Mouse (Mus musculus) forebrain, embryonic 12.5 days (tissue): ENCODE results near the gene Thada. TPM values are rescaled to one million over a fixed set of nuclear protein-coding genes. Genes with fewer than 3 reads are reported as not detected.
"Not testable (repeated sequence)": the region's sequence is repeated elsewhere in the genome, so short reads cannot be mapped to it uniquely, and the experiment has no call there.

Experiments
- ATAC-seq: fragments of 200-750 bp; cut with Nextera tagmentation; 2 replicates; pipeline ENCODE4 v1.8.0; 2017; ENCODE audit warnings: moderate TSS enrichment; ENCODE audit not compliant: low FRiP score
- H3K27ac ChIP-seq: fragments of 300-500 bp; sonication (generic); 2 replicates; pipeline ENCODE4 v1.5.1; 2016; ENCODE audit warnings: mild to moderate bottlenecking
- H3K27me3 ChIP-seq: fragments of 300-500 bp; sonication (generic); 2 replicates; pipeline ENCODE4 v1.6.1; 2016; ENCODE audit warnings: mild to moderate bottlenecking
- H3K36me3 ChIP-seq: fragments of 300-500 bp; sonication (generic); replicated peaks from 2 replicates; pipeline ENCODE4 v1.6.1; 2016; ENCODE audit warnings: mild to moderate bottlenecking
- H3K4me1 ChIP-seq: fragments of 300-500 bp; sonication (generic); 2 replicates; pipeline ENCODE4 v1.6.1; 2016
- H3K4me2 ChIP-seq: fragments of 300-500 bp; sonication (generic); 2 replicates; pipeline ENCODE4 v1.6.1; 2016; ENCODE audit warnings: mild to moderate bottlenecking, moderate library complexity
- H3K4me3 ChIP-seq: fragments of 300-500 bp; sonication (generic); replicated peaks from 2 replicates; pipeline ENCODE4 v1.5.1; 2016; ENCODE audit warnings: mild to moderate bottlenecking
- H3K9ac ChIP-seq: fragments of 300-500 bp; sonication (generic); 2 replicates; pipeline ENCODE4 v1.6.1; 2016; ENCODE audit warnings: mild to moderate bottlenecking
- H3K9me3 ChIP-seq: fragments of 300-500 bp; sonication (generic); 2 replicates; pipeline ENCODE4 v1.6.1; 2016
- WGBS: fragments of 180-500 bp; shearing (Covaris S2); methylation state at CpG from one replicate; pipeline ENCODE4 v1.1.7; 2016; 5-methylcytosine and 5-hydroxymethylcytosine counted together
- polyA plus RNA-seq: library from polyadenylated mRNA; unstranded; fragments of >200 nt; fragmentation: Nextera tagmentation; extraction: Ambion mirVana; gene quantifications from 2 replicates; pipeline ENCODE4 v1.2.1, GENCODE M21; 2016

Gene Thada
- polyA plus RNA-seq, 1 experiment from 2014 or later, result 11.8 TPM

DNA sequence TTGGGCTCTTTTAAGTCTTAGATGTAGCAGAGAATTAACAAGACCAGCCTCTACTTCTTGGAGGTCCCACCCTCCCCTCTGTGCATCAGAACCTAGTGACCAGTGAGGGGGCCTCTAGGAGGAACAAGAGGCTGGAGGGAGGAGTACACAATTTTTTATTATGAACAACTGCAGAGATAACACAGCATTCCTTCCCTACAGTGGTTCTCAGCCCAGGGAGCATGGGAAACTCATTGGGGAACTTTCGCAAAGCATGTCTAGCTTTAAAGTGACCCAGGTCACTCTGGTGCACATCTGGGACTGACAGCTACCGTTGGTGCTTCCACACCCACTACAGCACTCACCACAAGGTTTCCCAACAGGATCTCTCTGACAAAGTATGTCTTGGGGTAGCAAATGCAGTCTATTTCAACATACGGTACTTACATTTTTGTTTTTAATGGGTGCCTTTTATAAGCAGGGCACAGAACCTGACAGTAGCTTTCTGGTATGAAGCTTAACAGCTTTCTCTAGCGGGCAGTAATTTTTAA, 230.5 kb downstream of the Thada start:
- no peak overlapping the region for H3K27ac ChIP-seq
- ATAC-seq, result no peak
- H3K4me3 ChIP-seq, result no peak overlapping the region
- WGBS, result 89% methylated on average over 4 of the region's 4 CpGs
- H3K9me3 ChIP-seq, result no peaks in the 10 kb centered on the region
- H3K36me3 ChIP-seq, result no peaks in the 10 kb centered on the region; the same call in 1 of the 2 replicates
- no peak overlapping the region for H3K4me2 ChIP-seq
- no peaks in the 10 kb centered on the region for H3K27me3 ChIP-seq
- no peak overlapping the region for H3K9ac ChIP-seq
- H3K4me1 ChIP-seq, result no peaks in the 10 kb centered on the region

DNA sequence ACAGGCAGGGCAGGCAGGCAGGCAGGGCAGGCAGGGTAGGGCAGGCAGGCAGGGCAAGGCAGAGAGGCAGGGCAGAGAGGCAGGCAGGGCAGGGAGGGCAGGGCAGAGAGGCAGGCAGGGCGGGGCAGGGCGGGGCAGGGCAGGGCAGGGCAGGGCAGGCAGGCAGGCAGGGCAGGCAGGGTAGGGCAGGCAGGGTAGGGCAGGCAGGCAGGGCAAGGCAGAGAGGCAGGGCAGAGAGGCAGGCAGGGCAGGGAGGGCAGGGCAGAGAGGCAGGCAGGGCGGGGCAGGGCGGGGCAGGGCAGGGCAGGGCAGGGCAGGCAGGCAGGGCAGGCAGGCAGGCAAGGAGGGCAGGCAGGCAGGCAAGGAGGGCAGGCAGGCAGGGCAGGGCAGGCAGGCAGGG, 231.2 kb downstream of the Thada start:
- H3K9ac ChIP-seq, H3K4me1 ChIP-seq, ATAC-seq, H3K4me3 ChIP-seq, H3K27me3 ChIP-seq, H3K27ac ChIP-seq, H3K36me3 ChIP-seq, H3K9me3 ChIP-seq, H3K4me2 ChIP-seq: not testable (repeated sequence)
- WGBS, result 100% methylated on average over 2 of the region's 4 CpGs

DNA sequence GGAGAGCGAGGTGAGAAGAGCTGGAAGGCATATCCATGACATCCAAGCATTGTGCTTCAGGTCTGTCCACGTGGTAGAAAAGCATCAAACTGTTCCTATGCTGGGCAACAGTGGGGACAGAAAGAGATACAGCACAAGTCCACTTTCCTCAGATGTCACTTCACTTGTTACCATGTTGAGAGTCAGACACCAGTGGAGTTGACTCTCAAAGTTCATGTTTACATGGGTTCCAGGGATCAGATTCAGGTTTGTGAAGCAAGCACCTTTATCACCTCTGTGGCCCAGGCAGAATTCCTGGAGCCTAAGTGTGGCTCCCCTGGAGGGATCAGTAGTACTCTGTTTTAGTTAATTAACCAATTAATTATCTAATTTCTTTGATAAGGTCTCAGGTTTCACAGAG, 232.2 kb downstream of the Thada start:
- Histone ChIP-seq H3K4me3 (no peak overlapping the region), H3K36me3 (peaks cover 7% of the 10 kb centered on the region), H3K27me3 (no peaks in the 10 kb centered on the region), H3K4me1 (no peaks in the 10 kb centered on the region), H3K9me3 (no peaks in the 10 kb centered on the region), H3K9ac (no peak overlapping the region), H3K27ac (no peak overlapping the region), H3K4me2 (no peak overlapping the region)
- ATAC-seq, result no peak
- WGBS, result 94% methylated on average over 2 of the region's 2 CpGs

DNA sequence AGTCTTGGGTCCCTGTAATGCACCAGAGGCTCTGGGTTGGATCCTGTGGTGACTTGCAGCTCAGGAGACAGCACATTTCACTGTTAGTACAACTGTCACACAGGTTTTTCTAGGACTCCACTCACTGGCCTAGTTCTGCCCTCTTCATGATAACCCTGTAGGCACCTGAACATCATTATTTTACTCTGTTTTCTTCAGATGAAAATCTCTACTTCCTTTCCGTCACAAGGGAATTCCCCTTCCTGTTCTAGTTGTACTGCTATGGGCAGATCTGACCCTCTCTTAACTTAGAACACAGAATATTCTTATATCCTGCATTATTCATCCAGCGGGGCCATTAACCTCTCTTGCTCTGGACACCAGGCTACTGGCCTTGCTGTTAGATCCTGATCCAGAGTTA, 234.6 kb downstream of the Thada start:
- Histone ChIP-seq H3K4me2 (no peak overlapping the region), H3K27ac (no peak overlapping the region), H3K4me1 (no peaks in the 10 kb centered on the region), H3K27me3 (no peaks in the 10 kb centered on the region), H3K9me3 (no peaks in the 10 kb centered on the region), H3K4me3 (no peak overlapping the region), H3K9ac (no peak overlapping the region), H3K36me3 (peaks cover 21% of the 10 kb centered on the region)
- ATAC-seq, result no peak
- 94% methylated on average over 2 of the region's 2 CpGs for WGBS

DNA sequence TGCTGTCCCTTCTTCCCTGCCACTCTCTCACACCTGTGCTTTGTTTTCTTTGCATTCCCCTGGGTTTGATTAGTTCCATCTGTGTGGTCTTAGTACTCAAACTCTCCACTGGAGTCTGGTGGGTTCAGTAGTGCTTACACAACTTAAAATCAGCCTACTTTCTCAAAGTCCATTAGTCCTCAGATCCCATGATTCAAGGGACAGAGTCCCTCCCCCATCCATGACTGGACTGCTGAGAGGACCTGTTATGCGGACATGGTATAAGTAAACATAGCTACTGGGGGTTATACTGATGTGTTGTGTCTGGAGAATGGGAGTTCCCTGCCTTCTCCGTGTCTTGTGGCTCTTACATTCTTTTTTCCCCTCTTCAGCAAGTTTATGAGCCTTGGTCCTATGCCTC, 237.8 kb downstream of the Thada start:
- H3K36me3 ChIP-seq, result peaks cover 28% of the 10 kb centered on the region
- H3K4me1 ChIP-seq, result no peaks in the 10 kb centered on the region
- H3K27me3 ChIP-seq, result no peaks in the 10 kb centered on the region
- no peak overlapping the region for H3K9ac ChIP-seq
- 93% methylated on average over 2 of the region's 2 CpGs for WGBS
- H3K4me2 ChIP-seq, result no peak overlapping the region
- no peak overlapping the region for H3K27ac ChIP-seq
- ATAC-seq, result no peak
- no peaks in the 10 kb centered on the region for H3K9me3 ChIP-seq
- no peak overlapping the region for H3K4me3 ChIP-seq

DNA sequence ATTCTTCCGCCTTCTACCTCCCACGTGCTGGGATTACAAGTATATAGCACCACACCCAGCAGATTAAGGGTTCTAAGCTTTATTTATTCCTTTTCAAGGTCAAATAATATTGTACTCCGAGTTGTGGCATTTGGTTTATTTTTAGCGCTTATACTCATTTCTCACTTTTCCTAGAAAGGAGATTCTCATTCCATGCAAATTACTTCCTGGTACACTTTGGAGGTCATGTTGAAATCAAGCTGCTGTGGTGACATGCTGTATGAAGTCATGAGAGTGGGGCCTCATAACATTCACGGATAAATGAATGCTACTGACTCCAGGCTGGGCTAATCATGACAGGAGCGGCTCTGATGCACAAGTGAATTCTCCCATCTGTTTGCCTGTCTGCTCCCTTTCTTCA, 239.3 kb downstream of the Thada start:
- Histone ChIP-seq H3K4me1 (no peaks in the 10 kb centered on the region), H3K27ac (no peak overlapping the region), H3K9me3 (no peaks in the 10 kb centered on the region), H3K4me2 (no peak overlapping the region), H3K36me3 (peaks cover 36% of the 10 kb centered on the region), H3K9ac (no peak overlapping the region), H3K4me3 (no peak overlapping the region), H3K27me3 (no peaks in the 10 kb centered on the region)
- WGBS, result 82% methylated on average over 6 of the region's 6 CpGs
- no peak for ATAC-seq

DNA sequence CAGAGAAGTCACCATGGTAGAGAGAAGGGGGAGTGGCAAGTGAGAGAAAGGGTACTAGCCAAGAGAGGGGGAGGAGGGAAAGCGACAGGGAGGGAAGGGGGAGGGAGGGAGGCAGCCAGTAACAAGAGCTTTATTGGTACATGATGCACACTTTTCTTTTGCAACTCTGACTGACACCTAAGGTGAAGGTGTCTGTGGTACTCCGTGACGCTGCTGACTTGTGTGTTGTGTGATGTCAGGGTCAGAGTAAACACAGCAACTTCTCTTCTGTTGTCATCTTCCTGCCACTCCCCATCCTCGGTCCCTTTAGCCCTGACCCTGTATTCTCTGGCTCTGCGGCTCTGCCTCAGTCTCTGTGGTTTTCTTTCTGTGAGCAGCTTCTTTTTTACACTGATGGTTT, 239.8 kb downstream of the Thada start:
- Histone ChIP-seq H3K36me3 (peaks cover 40% of the 10 kb centered on the region), H3K9ac (no peak overlapping the region), H3K27me3 (no peaks in the 10 kb centered on the region), H3K27ac (no peak overlapping the region), H3K4me3 (no peak overlapping the region), H3K4me1 (no peaks in the 10 kb centered on the region), H3K9me3 (no peaks in the 10 kb centered on the region), H3K4me2 (no peak overlapping the region)
- ATAC-seq, result no peak
- 60% methylated on average over 5 of the region's 5 CpGs for WGBS

DNA sequence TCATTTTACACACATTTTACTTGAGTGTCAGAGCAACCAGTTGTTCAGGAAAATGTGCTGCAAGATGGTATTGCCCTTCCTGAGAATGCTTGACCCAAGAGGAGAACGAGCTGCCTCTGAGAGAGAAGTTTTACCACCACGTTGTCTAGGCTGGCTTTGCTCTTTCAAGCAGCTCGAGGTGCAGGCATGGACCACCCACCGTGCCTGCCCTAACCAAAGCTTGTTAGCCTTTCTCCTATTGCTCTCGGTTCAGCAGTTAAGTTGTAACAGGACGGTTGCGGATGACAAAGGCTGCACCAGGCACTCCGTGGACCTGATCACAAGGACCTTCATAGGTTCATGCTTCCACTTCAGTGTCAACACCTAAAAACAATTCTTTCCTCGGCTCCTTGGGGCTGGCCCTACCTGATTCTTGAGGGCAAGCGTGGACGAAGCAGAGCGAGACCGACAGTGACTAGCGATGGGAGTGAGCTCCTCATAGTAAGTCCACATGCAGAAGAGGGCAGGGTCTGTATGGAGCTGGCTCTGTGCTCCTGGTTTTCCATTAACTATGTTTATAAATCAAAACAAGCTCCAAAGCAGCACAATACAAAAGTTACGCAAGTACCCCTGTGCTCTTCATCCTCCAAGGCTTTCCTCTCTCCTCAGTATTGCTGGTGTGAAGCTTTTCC, 241.7 kb downstream of the Thada start:
- WGBS, result 64% methylated on average over 15 of the region's 15 CpGs
- no peak overlapping the region for H3K4me3 ChIP-seq
- no peak overlapping the region for H3K9ac ChIP-seq
- H3K4me1 ChIP-seq, result no peaks in the 10 kb centered on the region
- H3K4me2 ChIP-seq, result no peak overlapping the region
- no peak overlapping the region for H3K27ac ChIP-seq
- no peaks in the 10 kb centered on the region for H3K9me3 ChIP-seq
- ATAC-seq, result no peak
- H3K36me3 ChIP-seq, result peaks cover 54% of the 10 kb centered on the region
- no peaks in the 10 kb centered on the region for H3K27me3 ChIP-seq

DNA sequence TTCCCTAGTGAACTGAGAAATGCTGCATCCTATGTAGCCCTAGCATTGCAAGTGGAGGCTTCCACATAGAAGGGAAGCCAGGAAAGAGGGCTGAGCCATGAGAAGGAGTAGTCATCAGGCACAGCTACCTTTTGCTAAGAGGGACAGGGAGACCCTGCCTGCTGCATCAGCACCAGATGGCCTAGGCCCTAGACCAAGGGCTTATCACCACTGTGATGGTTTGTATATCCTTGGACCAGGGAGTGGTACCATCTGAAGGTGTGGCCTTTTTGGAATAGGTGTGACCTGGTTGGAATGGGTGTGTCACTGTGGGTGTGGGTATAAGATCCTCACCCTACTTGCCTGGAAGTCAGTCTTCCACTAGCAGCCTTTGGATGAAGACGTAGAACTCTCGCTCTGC, 247.2 kb downstream of the Thada start:
- H3K36me3 ChIP-seq, result peaks cover 37% of the 10 kb centered on the region
- not testable (repeated sequence) for ATAC-seq, H3K9me3 ChIP-seq, H3K4me2 ChIP-seq, H3K4me1 ChIP-seq, H3K9ac ChIP-seq, H3K27ac ChIP-seq, H3K27me3 ChIP-seq, H3K4me3 ChIP-seq
- WGBS, result 97% methylated on average over 2 of the region's 2 CpGs

DNA sequence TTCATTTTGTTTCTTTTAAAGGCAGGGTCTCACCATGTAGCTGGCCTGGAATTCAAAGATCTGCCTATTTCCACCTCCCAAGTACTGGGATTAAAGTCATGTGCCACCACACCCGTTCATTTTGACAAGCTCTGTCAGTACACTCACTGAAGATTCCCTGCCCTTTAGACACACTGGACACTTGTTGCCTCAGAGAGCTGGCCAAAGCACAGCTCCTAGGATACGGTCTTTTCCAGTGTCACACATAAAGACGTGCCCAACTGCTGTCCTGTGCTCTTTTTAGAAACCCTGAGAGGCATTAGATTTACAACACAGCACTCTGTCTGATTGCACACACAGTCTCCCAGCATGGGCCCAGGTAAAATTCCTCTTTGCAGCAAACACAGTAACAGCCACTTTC, 248.3 kb downstream of the Thada start:
- ATAC-seq, result no peak

DNA sequence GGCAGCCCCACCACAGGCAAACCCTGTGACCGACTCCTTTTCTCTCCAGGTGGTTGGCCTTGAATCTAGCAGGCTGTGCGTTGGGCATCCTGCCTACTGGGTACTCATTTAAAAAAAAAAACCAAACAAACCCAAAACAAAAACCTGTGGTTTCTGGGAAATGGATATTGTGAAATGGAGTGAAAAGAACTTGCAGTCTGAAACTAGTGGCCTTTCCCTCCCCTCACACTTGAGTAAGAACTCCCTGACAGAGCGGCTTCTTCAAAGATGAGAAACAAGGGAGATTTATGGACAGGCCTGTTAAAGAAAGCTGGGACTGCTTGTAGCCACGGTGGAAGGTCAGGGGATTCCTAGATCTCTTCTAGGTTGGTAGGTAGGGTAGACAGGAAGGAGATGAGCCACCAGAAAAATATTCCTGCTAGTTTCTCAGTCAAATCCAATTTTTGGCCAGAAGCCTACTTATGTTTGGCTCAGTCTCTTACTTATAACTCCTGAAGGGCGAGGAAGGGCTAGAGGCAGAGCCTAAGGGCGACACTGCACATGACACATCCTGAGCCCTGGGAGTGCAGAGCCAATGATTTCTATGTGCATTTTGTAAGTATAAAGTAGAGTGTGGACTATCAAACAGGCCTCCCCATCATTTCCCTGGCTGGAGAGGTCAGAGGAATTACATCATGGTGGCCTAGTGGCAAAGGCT, 250.6 kb downstream of the Thada start:
- no peak overlapping the region for H3K4me2 ChIP-seq
- 90% methylated on average over 6 of the region's 6 CpGs for WGBS

More for the DNA sequence above, 248.3 kb downstream of the Thada start:
- Histone ChIP-seq H3K36me3 (peaks cover 37% of the 10 kb centered on the region), H3K9me3 (no peaks in the 10 kb centered on the region), H3K4me2 (no peak overlapping the region), H3K27ac (no peak overlapping the region), H3K4me3 (no peak overlapping the region), H3K4me1 (no peaks in the 10 kb centered on the region), H3K9ac (no peak overlapping the region), H3K27me3 (no peaks in the 10 kb centered on the region)
- 82% methylated on average over 3 of the region's 3 CpGs for WGBS

DNA sequence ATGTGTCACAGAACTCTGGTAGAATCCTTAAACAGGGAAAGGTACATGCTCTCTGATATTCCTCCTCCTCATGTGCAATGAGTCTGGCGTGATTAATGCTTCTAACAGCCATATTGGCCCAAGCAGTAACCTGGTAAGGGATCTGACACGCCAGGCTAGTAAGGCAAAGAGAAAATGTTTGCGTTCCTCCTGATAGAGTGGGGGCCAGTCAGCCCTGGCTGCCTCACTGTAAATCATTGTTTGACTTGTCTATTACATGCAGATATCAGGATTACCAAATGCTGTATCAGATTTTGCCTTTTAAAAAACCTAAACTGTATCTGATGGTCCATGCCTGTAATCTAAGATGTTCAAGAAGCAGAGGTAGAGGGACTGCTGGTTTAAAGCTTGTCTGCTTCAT, 252.5 kb downstream of the Thada start:
- WGBS, result 88% methylated on average over 3 of the region's 3 CpGs
- Histone ChIP-seq H3K9me3 (no peaks in the 10 kb centered on the region), H3K27ac (no peak overlapping the region), H3K4me3 (no peak overlapping the region), H3K4me2 (no peak overlapping the region), H3K36me3 (peaks cover 3% of the 10 kb centered on the region; the same call in 1 of the 2 replicates), H3K4me1 (no peaks in the 10 kb centered on the region), H3K9ac (no peak overlapping the region), H3K27me3 (no peaks in the 10 kb centered on the region)
- ATAC-seq, result no peak

More for the DNA sequence above, 250.6 kb downstream of the Thada start:
- Histone ChIP-seq H3K4me1 (no peaks in the 10 kb centered on the region), H3K27ac (no peak overlapping the region), H3K36me3 (peaks cover 18% of the 10 kb centered on the region), H3K4me3 (no peak overlapping the region), H3K9ac (no peak overlapping the region), H3K9me3 (no peaks in the 10 kb centered on the region), H3K27me3 (no peaks in the 10 kb centered on the region)
- ATAC-seq, result no peak

DNA sequence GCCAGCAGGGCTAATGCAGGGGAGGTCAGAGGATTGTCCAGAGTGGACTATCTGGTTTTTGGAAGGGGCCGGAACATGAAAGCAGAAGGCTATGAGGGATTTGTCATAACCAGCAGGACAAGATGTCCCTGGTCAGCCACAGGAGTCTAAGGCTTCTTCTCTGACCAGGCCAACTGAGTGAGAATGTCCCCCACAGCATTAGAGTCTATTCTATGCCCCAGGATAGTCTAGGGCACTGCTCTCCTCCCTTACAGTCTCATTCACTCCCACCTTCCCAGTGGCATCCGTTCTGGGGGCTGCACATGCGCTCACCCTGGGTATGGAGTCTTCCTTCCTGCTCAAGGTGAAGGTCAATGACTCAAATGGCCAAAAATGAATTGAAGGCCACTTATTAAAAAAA, 258.4 kb downstream of the Thada start:
- Histone ChIP-seq H3K27me3 (no peaks in the 10 kb centered on the region), H3K9me3 (no peaks in the 10 kb centered on the region), H3K36me3 (no peaks in the 10 kb centered on the region; the same call in 1 of the 2 replicates), H3K4me2 (no peak overlapping the region), H3K4me3 (no peak overlapping the region), H3K27ac (no peak overlapping the region), H3K4me1 (peaks cover 5% of the 10 kb centered on the region), H3K9ac (no peak overlapping the region)
- 94% methylated on average over 3 of the region's 3 CpGs for WGBS
- ATAC-seq, result no peak
